Mouse (Mus musculus) liver, embryonic 15.5 days (tissue): Measurements from ENCODE around the gene Ccdc89. TPM values are rescaled to one million over a fixed set of nuclear protein-coding genes. Genes with fewer than 3 reads are reported as not detected.

Experiments
- ATAC-seq: fragments of 200-750 bp; cut with Nextera tagmentation; 2 replicates; pipeline ENCODE4 v1.8.0; 2017; ENCODE audit warnings: moderate number of reproducible peaks, mild to moderate bottlenecking, moderate library complexity; ENCODE audit not compliant: insufficient read depth
- H3K27ac ChIP-seq: fragments of 300-500 bp; sonication (generic); replicated peaks from 2 replicates; pipeline ENCODE4 v1.5.1; 2015; ENCODE audit warnings: mild to moderate bottlenecking, inconsistent platforms
- H3K27me3 ChIP-seq: fragments of 300-500 bp; sonication (generic); 2 replicates; pipeline ENCODE4 v1.6.1; 2015; ENCODE audit warnings: mild to moderate bottlenecking, inconsistent platforms
- H3K36me3 ChIP-seq: fragments of 300-500 bp; sonication (generic); replicated peaks from 2 replicates; pipeline ENCODE4 v1.6.1; 2015; ENCODE audit warnings: moderate library complexity, mild to moderate bottlenecking, inconsistent platforms
- H3K4me1 ChIP-seq: fragments of 300-500 bp; sonication (generic); replicated peaks from 2 replicates; pipeline ENCODE4 v1.6.1; 2015; ENCODE audit warnings: inconsistent platforms
- H3K4me2 ChIP-seq: fragments of 300-500 bp; sonication (generic); 2 replicates; pipeline ENCODE4 v1.6.1; 2015; ENCODE audit warnings: moderate library complexity, mild to moderate bottlenecking, inconsistent platforms
- H3K4me3 ChIP-seq: fragments of 300-500 bp; sonication (generic); replicated peaks from 2 replicates; pipeline ENCODE4 v1.5.1; 2015; ENCODE audit warnings: mild to moderate bottlenecking, inconsistent platforms
- H3K9ac ChIP-seq: fragments of 300-500 bp; sonication (generic); 2 replicates; pipeline ENCODE4 v1.6.1; 2015; ENCODE audit warnings: moderate library complexity, mild to moderate bottlenecking, inconsistent platforms
- H3K9me3 ChIP-seq: fragments of 300-500 bp; sonication (generic); replicated peaks from 2 replicates; pipeline ENCODE4 v1.6.1; 2016; ENCODE audit warnings: inconsistent platforms
- WGBS: fragments of 180-500 bp; shearing (Covaris S2); methylation state at CpG from one replicate; pipeline ENCODE4 v1.1.7; 2015; ENCODE audit warnings: mixed read lengths; ENCODE audit not compliant: insufficient replicate concordance; 5-methylcytosine and 5-hydroxymethylcytosine counted together
- polyA plus RNA-seq: library from polyadenylated mRNA; unstranded; fragments of >200 nt; fragmentation: Nextera tagmentation; extraction: Ambion mirVana; gene quantifications from 2 replicates; pipeline ENCODE4 v1.2.1, GENCODE M21; 2015

Ccdc89 gene
- polyA plus RNA-seq, 1 experiment from 2014 or later, result 0.13 TPM

GRCm38 (mm10) chr7:90442518-90443080, 16.2 kb downstream of the Ccdc89 start, which contains the start of gene Crebzf:
Gene Crebzf (plus strand): TSS chr7:90442729.
- Histone ChIP-seq H3K4me3 (peak within 1 kb of the TSS; percentile 99), H3K9me3 (no peaks in the 10 kb centered on the region), H3K27ac (peak within 1 kb of the TSS; percentile 96), H3K9ac (peak within 1 kb of the TSS; percentile 99), H3K36me3 (peaks cover 3% of the 10 kb centered on the region; the same call in 1 of the 2 replicates), H3K4me1 (peaks cover 8% of the 10 kb centered on the region), H3K27me3 (no peaks in the 10 kb centered on the region), H3K4me2 (peak within 1 kb of the TSS; percentile 84)
- WGBS, result under 1% methylated on average over 54 of the region's 54 CpGs
- peak; percentile 89 for ATAC-seq

GRCm38 (mm10) chr7:90443101-90444091, 17.0 kb downstream of the Ccdc89 start:
- peak; percentile 71 for ATAC-seq
- Histone ChIP-seq H3K4me3 (peak overlapping the region; percentile 99), H3K9me3 (no peaks in the 10 kb centered on the region), H3K4me2 (peak overlapping the region; percentile 84), H3K27ac (peak overlapping the region; percentile 96), H3K9ac (peak overlapping the region; percentile 99), H3K27me3 (no peaks in the 10 kb centered on the region), H3K36me3 (peaks cover 6% of the 10 kb centered on the region; the same call in 1 of the 2 replicates), H3K4me1 (peaks cover 8% of the 10 kb centered on the region)
- under 1% methylated on average over 121 of the region's 123 CpGs for WGBS

- Histone ChIP-seq H3K27ac (peak overlapping the region; percentile 96), H3K9me3 (no peaks in the 10 kb centered on the region), H3K36me3 (peaks cover 9% of the 10 kb centered on the region), H3K27me3 (no peaks in the 10 kb centered on the region), H3K4me3 (peak overlapping the region; percentile 99), H3K9ac (peak overlapping the region; percentile 99), H3K4me1 (peaks cover 8% of the 10 kb centered on the region), H3K4me2 (peak overlapping the region; percentile 84)
- ATAC-seq, result no peak
- 1% methylated on average over 6 of the region's 6 CpGs for WGBS
These were observed 17.8 kb downstream of the Ccdc89 start for GRCm38 (mm10) chr7:90444206-90444605.

GRCm38 (mm10) chr7:90456149-90456844, 29.9 kb downstream of the Ccdc89 start:
- H3K4me3 ChIP-seq, result peak overlapping the region; percentile 81
- peaks cover 23% of the 10 kb centered on the region for H3K36me3 ChIP-seq
- 16% methylated on average over 7 of the region's 7 CpGs for WGBS
- H3K9me3 ChIP-seq, result no peaks in the 10 kb centered on the region
- H3K27ac ChIP-seq, result peak overlapping the region; percentile 22; the same call in 1 of the 2 replicates
- peak overlapping the region; percentile 92 for H3K4me2 ChIP-seq
- H3K27me3 ChIP-seq, result no peaks in the 10 kb centered on the region
- no peak for ATAC-seq
- peaks cover 30% of the 10 kb centered on the region for H3K4me1 ChIP-seq
- H3K9ac ChIP-seq, result peak overlapping the region; percentile 76

- peaks cover 21% of the 10 kb centered on the region for H3K36me3 ChIP-seq
- peak within 1 kb of the TSS; percentile 81 for H3K4me3 ChIP-seq
- H3K27me3 ChIP-seq, result no peaks in the 10 kb centered on the region
- peak; percentile 92 for ATAC-seq
- H3K9ac ChIP-seq, result peak within 1 kb of the TSS; percentile 76
- peak within 1 kb of the TSS; percentile 92 for H3K4me2 ChIP-seq
- WGBS, result under 1% methylated on average over 41 of the region's 41 CpGs
- peaks cover 30% of the 10 kb centered on the region for H3K4me1 ChIP-seq
- no peaks in the 10 kb centered on the region for H3K9me3 ChIP-seq
- peak within 1 kb of the TSS; percentile 81 for H3K27ac ChIP-seq
These were observed 30.6 kb downstream of the Ccdc89 start, which contains the start of gene Tmem126a for GRCm38 (mm10) chr7:90456845-90457468. Gene Tmem126a (minus strand): TSS chr7:90457229.

- peak overlapping the region; percentile 81 for H3K4me3 ChIP-seq
- 5% methylated on average over 10 of the region's 10 CpGs for WGBS
- peak overlapping the region; percentile 92 for H3K4me2 ChIP-seq
- peak overlapping the region; percentile 76 for H3K9ac ChIP-seq
- H3K4me1 ChIP-seq, result peaks cover 30% of the 10 kb centered on the region
- peak overlapping the region; percentile 81 for H3K27ac ChIP-seq
- no peaks in the 10 kb centered on the region for H3K27me3 ChIP-seq
- no peaks in the 10 kb centered on the region for H3K9me3 ChIP-seq
- peak; percentile 35 for ATAC-seq
- peaks cover 16% of the 10 kb centered on the region for H3K36me3 ChIP-seq
These were observed 31.1 kb downstream of the Ccdc89 start for GRCm38 (mm10) chr7:90457517-90457916.

GRCm38 (mm10) chr7:90460330-90460729, 34.0 kb downstream of the Ccdc89 start:
- no peak for ATAC-seq
- H3K4me1 ChIP-seq, result peaks cover 30% of the 10 kb centered on the region
- no peak overlapping the region for H3K4me3 ChIP-seq
- 60% methylated on average over 10 of the region's 10 CpGs for WGBS
- no peaks in the 10 kb centered on the region for H3K27me3 ChIP-seq
- H3K9ac ChIP-seq, result no peak overlapping the region
- H3K27ac ChIP-seq, result no peak overlapping the region
- H3K9me3 ChIP-seq, result no peaks in the 10 kb centered on the region
- no peaks in the 10 kb centered on the region for H3K36me3 ChIP-seq
- H3K4me2 ChIP-seq, result peak overlapping the region; percentile 41; the same call in 1 of the 2 replicates

- Histone ChIP-seq H3K9ac (no peak overlapping the region), H3K36me3 (no peaks in the 10 kb centered on the region), H3K4me1 (peaks cover 26% of the 10 kb centered on the region), H3K9me3 (no peaks in the 10 kb centered on the region), H3K27ac (no peak overlapping the region), H3K4me2 (peak overlapping the region; percentile 41), H3K27me3 (no peaks in the 10 kb centered on the region), H3K4me3 (no peak overlapping the region)
- WGBS, result 10% methylated on average over 14 of the region's 14 CpGs
- no peak for ATAC-seq
These were observed 34.6 kb downstream of the Ccdc89 start for GRCm38 (mm10) chr7:90460930-90461329.

GRCm38 (mm10) chr7:90461441-90461840, 35.1 kb downstream of the Ccdc89 start:
- Histone ChIP-seq H3K4me1 (peaks cover 21% of the 10 kb centered on the region), H3K36me3 (no peaks in the 10 kb centered on the region), H3K4me2 (no peak overlapping the region; the same call in 1 of the 2 replicates), H3K27me3 (no peaks in the 10 kb centered on the region), H3K4me3 (no peak overlapping the region), H3K9ac (no peak overlapping the region), H3K27ac (no peak overlapping the region), H3K9me3 (no peaks in the 10 kb centered on the region)
- ATAC-seq, result no peak
- 73% methylated on average over 5 of the region's 5 CpGs for WGBS

GRCm38 (mm10) chr7:90473511-90473910, 47.1 kb downstream of the Ccdc89 start:
- H3K36me3 ChIP-seq, result 0 out of 2 replicates have a peak, but pooled peaks cover 11% of the 10 kb centered on the region
- no peak overlapping the region for H3K4me2 ChIP-seq
- no peak overlapping the region for H3K9ac ChIP-seq
- H3K27me3 ChIP-seq, result peaks cover 16% of the 10 kb centered on the region
- no peak overlapping the region for H3K4me3 ChIP-seq
- ATAC-seq, result no peak
- no peak overlapping the region for H3K27ac ChIP-seq
- peaks cover 20% of the 10 kb centered on the region for H3K4me1 ChIP-seq
- no peaks in the 10 kb centered on the region for H3K9me3 ChIP-seq
- WGBS, result 28% methylated on average over 2 of the region's 2 CpGs
